Mouse (Mus musculus) hindbrain, embryonic 14.5 days (tissue): ENCODE data around the gene Cped1. TPM values are rescaled to one million over a fixed set of nuclear protein-coding genes. Genes with fewer than 3 reads are reported as not detected.
A peak's percentile ranks its signal among the peaks of the same experiment; 100 is the strongest.

ENCODE experiments used
- ATAC-seq: fragments of 200-750 bp; cut with Nextera tagmentation; 2 replicates; pipeline ENCODE4 v1.8.0; 2017; ENCODE audit warnings: moderate number of reproducible peaks, mild to moderate bottlenecking, moderate TSS enrichment, moderate library complexity; ENCODE audit not compliant: low FRiP score
- DNase-seq: peaks from one replicate; pipeline ENCODE4 v3.0.0-alpha.2; 2015; ENCODE audit warnings: low spot score
- H3K27ac ChIP-seq: fragments of 300-500 bp; sonication (generic); 2 replicates; pipeline ENCODE4 v1.5.1; 2014; ENCODE audit warnings: mild to moderate bottlenecking, moderate library complexity
- H3K27me3 ChIP-seq: fragments of 300-500 bp; sonication (generic); 2 replicates; pipeline ENCODE4 v1.6.1; 2014; ENCODE audit warnings: mild to moderate bottlenecking, low read length, mixed read lengths; ENCODE audit not compliant: control insufficient read depth, insufficient read depth
- H3K36me3 ChIP-seq: fragments of 300-500 bp; sonication (generic); replicated peaks from 2 replicates; pipeline ENCODE4 v1.6.1; 2014; ENCODE audit not compliant: control insufficient read depth, insufficient read depth
- H3K4me1 ChIP-seq: fragments of 300-500 bp; sonication (generic); replicated peaks from 2 replicates; pipeline ENCODE4 v1.6.1; 2014; ENCODE audit warnings: antibody characterized with exemption, low read length, mixed read lengths; ENCODE audit not compliant: control insufficient read depth, insufficient read depth
- H3K4me2 ChIP-seq: fragments of 300-500 bp; sonication (generic); replicated peaks from 2 replicates; pipeline ENCODE4 v1.6.1; 2014; ENCODE audit warnings: mild to moderate bottlenecking, moderate library complexity
- H3K4me3 ChIP-seq: fragments of 300-500 bp; sonication (generic); replicated peaks from 2 replicates; pipeline ENCODE4 v1.5.1; 2014; ENCODE audit warnings: mild to moderate bottlenecking, low read length
- H3K9ac ChIP-seq: fragments of 300-500 bp; sonication (generic); 2 replicates; pipeline ENCODE4 v1.6.1; 2014
- H3K9me3 ChIP-seq: fragments of 300-500 bp; sonication (generic); 2 replicates; pipeline ENCODE4 v1.6.1; 2016; ENCODE audit warnings: low read length; ENCODE audit not compliant: control insufficient read depth
- WGBS: fragments of 180-500 bp; shearing (Covaris S2); extraction: QIAGEN DNeasy Blood & Tissue Kit; methylation state at CpG from one replicate; pipeline ENCODE4 v1.1.7; 2014; 5-methylcytosine and 5-hydroxymethylcytosine counted together
- polyA plus RNA-seq: library from polyadenylated mRNA; unstranded; fragments of >200 nt; fragmentation: Nextera tagmentation; extraction: Ambion mirVana; gene quantifications from 2 replicates; pipeline ENCODE4 v1.2.1, GENCODE M21; 2014

Gene Cped1
- polyA plus RNA-seq, 1 experiment from 2014 or later = 5.0 TPM

DNA sequence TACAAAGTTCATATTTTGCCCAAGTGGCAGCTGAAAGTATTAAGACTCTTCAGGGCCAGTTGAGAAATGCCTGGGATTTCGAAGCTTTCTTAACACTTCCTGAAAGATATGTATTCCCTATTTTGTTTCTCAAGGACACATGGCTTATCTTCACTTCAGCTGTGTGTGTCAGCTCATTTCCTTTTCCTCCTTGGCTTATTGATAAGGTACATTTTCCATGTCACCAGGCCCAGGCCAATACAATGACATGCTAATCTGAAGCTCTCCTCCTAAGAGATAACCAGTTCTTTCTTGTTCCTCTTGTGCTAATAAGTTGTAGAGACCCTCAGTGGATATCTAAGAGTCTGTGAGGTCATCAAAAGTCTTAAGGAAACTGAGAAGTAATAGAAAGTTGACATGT is 4.6 kb upstream of the Cped1 start:
- no peaks in the 10 kb centered on the region; the same call in 1 of the 2 replicates for H3K36me3 ChIP-seq
- peaks cover 9% of the 10 kb centered on the region; the same call in 1 of the 2 replicates for H3K4me1 ChIP-seq
- 86% methylated on average over 1 of the region's 1 CpGs for WGBS
- DNase-seq = no peak
- H3K9me3 ChIP-seq = no peaks in the 10 kb centered on the region
- no peak for ATAC-seq
- no peak overlapping the region for H3K9ac ChIP-seq
- H3K4me2 ChIP-seq = no peak overlapping the region
- H3K4me3 ChIP-seq = no peak overlapping the region
- H3K27ac ChIP-seq = no peak overlapping the region
- H3K27me3 ChIP-seq = peaks cover 15% of the 10 kb centered on the region

DNA sequence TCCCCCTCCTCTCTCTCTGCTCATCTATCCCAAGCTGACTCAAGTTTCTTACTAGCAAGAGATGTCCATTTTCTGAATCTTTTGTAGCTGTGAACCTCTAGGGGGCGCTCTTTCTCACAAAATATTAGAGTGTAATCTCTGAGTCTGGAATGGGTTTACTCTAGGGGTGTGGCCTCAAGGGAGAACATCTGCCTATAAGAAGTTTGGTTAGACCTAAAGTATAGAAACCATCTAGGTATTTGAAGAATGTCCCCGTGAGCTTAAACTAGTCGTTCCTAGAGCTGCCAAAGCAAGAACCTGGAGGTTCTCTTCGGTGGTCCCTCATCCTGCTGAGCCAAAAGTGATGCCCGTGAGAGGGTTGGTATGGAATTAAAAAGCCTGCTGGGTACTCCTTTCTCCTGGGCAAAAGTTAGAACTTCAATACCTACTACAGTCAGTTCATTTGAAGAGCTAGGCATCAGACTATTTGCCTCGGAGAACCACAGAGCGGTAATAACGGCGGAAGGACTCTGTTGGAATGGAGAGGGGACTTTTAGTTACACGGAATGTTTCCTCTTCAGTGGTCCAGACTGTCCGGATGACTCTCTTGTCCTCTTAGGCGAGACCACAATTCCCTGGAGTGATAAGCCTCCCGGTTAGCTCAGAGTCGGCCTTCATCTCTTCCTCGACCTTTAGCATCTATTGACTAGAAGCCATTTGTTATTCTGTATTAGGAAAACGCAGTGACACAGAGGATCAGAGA is 555 bp upstream of the Cped1 start:
- ATAC-seq = peak; percentile 24; the same call in 1 of the 2 replicates
- Histone ChIP-seq H3K27ac (no peak overlapping the region), H3K9ac (peak overlapping the region; percentile 38; the same call in 1 of the 2 replicates), H3K4me1 (peaks cover 17% of the 10 kb centered on the region), H3K36me3 (no peaks in the 10 kb centered on the region), H3K4me3 (peak overlapping the region; percentile 41), H3K27me3 (peaks cover 31% of the 10 kb centered on the region), H3K4me2 (peak overlapping the region; percentile 94), H3K9me3 (no peaks in the 10 kb centered on the region)
- DNase-seq = peak; percentile 80
- WGBS = 12% methylated on average over 16 of the region's 16 CpGs

- Histone ChIP-seq H3K36me3 (no peaks in the 10 kb centered on the region), H3K4me3 (peak overlapping the region; percentile 41), H3K27ac (no peak overlapping the region), H3K4me1 (peaks cover 17% of the 10 kb centered on the region), H3K4me2 (peak overlapping the region; percentile 94), H3K9me3 (no peaks in the 10 kb centered on the region), H3K27me3 (peaks cover 31% of the 10 kb centered on the region), H3K9ac (peak overlapping the region; percentile 38; the same call in 1 of the 2 replicates)
- 9% methylated on average over 24 of the region's 24 CpGs for WGBS
- DNase-seq (no peak), ATAC-seq (no peak)
Measured at GRCm38 (mm10) chr6:21986660-21987331, 1.1 kb downstream of the Cped1 start.

- no peak overlapping the region; the same call in 1 of the 2 replicates for H3K4me3 ChIP-seq
- DNase-seq = no peak
- H3K9ac ChIP-seq = no peak overlapping the region
Measured at GRCm38 (mm10) chr6:21987554-21987953, 1.8 kb downstream of the Cped1 start.

DNA sequence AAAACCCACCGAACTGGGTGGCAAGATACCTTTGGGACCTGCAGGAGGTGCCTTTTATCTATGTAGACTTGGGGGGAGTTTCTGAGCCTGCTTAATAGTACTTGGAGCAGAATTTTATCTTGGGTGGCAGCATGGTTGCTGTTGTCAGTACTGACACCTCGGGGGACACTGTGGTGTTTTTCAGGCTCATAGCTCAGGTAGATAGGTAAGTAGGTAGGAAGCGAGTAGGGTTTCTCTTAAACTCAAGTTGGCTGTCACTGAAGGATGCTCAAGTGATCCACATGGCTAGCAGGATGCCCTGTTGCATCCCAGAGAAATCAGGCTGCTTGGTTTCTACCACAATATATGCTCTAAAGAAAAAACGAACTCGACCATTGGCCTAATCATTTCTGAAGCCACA is 2.6 kb downstream of the Cped1 start:
- Histone ChIP-seq H3K27ac (no peak overlapping the region), H3K4me3 (no peak overlapping the region), H3K9me3 (no peaks in the 10 kb centered on the region), H3K4me2 (no peak overlapping the region), H3K36me3 (no peaks in the 10 kb centered on the region), H3K4me1 (peaks cover 17% of the 10 kb centered on the region), H3K27me3 (peaks cover 31% of the 10 kb centered on the region), H3K9ac (no peak overlapping the region)
- DNase-seq = no peak
- ATAC-seq = no peak
- WGBS = 92% methylated on average over 5 of the region's 5 CpGs

More at GRCm38 (mm10) chr6:21987554-21987953, 1.8 kb downstream of the Cped1 start:
- Histone ChIP-seq H3K4me1 (peaks cover 17% of the 10 kb centered on the region), H3K4me2 (no peak overlapping the region; the same call in 1 of the 2 replicates), H3K9me3 (no peaks in the 10 kb centered on the region), H3K27me3 (peaks cover 31% of the 10 kb centered on the region), H3K27ac (no peak overlapping the region), H3K36me3 (no peaks in the 10 kb centered on the region)
- no peak for ATAC-seq
- 85% methylated on average over 2 of the region's 2 CpGs for WGBS

DNA sequence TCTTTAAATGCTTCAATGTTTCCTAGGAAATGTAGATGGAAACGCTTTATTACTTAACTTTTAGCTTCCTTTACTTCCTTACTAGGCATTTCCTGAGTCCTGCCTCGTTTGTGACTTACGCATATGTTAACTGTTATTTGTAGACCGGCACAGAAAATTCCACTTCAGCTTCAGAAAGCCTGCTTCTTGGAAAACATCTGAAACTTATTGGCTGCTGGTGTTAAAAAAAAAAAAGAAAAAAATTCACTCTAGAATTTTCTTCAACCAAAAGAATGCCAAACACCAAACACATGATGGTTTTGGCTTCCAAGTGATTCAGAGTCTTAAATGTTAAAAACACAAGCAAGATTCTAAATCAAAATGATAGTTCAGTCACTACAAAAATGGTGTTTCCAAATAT is 3.4 kb downstream of the Cped1 start:
- ATAC-seq = no peak
- Histone ChIP-seq H3K4me3 (no peak overlapping the region), H3K9ac (no peak overlapping the region), H3K9me3 (no peaks in the 10 kb centered on the region), H3K27ac (no peak overlapping the region), H3K36me3 (no peaks in the 10 kb centered on the region), H3K4me2 (no peak overlapping the region; the same call in 1 of the 2 replicates), H3K27me3 (peaks cover 31% of the 10 kb centered on the region), H3K4me1 (peaks cover 17% of the 10 kb centered on the region)
- 84% methylated on average over 4 of the region's 4 CpGs for WGBS
- DNase-seq = no peak

DNA sequence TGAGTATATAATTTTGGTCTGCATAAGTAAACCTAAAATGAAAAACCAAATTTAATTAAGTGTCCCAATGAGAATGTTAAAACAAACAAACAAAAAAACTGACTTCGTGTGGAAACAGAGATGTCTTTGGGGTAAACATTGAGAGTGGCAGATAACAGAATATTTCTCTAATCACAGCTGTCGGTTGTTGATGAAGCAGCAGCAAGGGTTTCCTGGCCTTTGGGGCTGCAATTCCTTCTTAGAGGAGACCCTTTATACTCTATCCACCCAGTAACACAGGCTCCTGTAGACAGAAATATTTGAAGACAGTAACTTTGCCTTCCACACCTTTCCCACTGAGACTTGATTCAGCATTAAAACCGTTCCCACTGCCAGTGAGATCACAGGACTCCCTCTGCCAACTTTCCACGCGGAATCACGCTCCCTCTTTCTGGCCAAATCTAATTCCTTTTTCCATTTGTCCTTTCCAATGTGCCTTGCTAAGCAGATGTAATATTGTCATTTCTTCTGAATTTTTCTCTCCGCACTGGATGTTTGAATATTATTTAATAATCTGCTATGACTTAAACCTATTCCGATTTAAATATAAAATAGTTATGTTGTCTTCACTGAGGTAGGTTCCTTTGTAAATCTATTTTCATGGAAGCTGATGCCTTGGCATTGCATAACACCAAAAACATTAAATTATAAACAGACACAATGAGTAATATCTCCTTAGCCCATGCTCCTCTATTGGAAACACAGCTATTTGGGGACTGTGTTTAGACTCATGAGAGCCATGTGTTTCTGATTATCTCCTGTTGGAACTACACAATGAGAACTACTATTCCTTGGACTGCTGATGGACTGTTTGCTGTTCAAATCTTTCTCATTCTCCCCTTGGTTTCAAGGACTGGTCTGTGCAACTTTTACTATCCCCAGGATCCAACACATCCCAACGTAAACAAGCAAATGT is 4.7 kb downstream of the Cped1 start:
- Histone ChIP-seq H3K4me2 (no peak overlapping the region), H3K9ac (no peak overlapping the region), H3K9me3 (no peaks in the 10 kb centered on the region), H3K36me3 (no peaks in the 10 kb centered on the region), H3K27me3 (peaks cover 23% of the 10 kb centered on the region), H3K27ac (no peak overlapping the region), H3K4me1 (peaks cover 12% of the 10 kb centered on the region), H3K4me3 (no peak overlapping the region)
- WGBS = 80% methylated on average over 9 of the region's 9 CpGs
- DNase-seq (no peak), ATAC-seq (no peak)

GRCm38 (mm10) chr6:21991151-21991550 is 5.4 kb downstream of the Cped1 start:
- H3K9me3 ChIP-seq = no peaks in the 10 kb centered on the region
- no peak overlapping the region for H3K9ac ChIP-seq
- peaks cover 7% of the 10 kb centered on the region for H3K4me1 ChIP-seq
- 87% methylated on average over 4 of the region's 4 CpGs for WGBS
- ATAC-seq (no peak), DNase-seq (no peak)
- H3K4me3 ChIP-seq = no peak overlapping the region
- no peak overlapping the region for H3K4me2 ChIP-seq
- H3K36me3 ChIP-seq = no peaks in the 10 kb centered on the region
- H3K27me3 ChIP-seq = peaks cover 16% of the 10 kb centered on the region
- H3K27ac ChIP-seq = no peak overlapping the region

DNA sequence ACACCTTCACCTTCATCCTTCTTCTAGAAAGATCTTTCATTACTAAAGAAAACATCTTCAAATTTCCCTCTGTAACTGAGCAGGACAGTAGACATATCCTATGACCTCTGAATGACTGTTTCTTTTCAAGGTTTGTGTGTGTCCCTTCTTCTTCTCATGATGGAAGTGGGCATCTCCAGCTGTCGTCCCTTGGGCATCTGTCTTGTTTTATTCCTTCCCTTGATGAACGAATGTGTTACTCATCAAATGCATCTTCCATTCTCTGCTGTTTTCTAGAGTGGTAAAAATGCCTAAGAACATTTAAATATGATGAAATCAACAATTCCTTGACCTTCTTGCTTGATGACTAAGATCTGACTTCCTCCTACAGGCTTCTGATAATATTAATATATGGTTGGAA is 7.4 kb downstream of the Cped1 start:
- Histone ChIP-seq H3K9me3 (no peaks in the 10 kb centered on the region), H3K4me2 (no peak overlapping the region), H3K27me3 (no peaks in the 10 kb centered on the region), H3K9ac (no peak overlapping the region), H3K4me1 (no peaks in the 10 kb centered on the region), H3K36me3 (no peaks in the 10 kb centered on the region), H3K27ac (no peak overlapping the region), H3K4me3 (no peak overlapping the region)
- DNase-seq (no peak), ATAC-seq (no peak)
- WGBS = 91% methylated on average over 2 of the region's 2 CpGs
